Mouse (Mus musculus) lung, postnatal 36 days (tissue): ENCODE measurements around the gene Pccb.

Experiments
- DNase-seq: peaks from one replicate; pipeline ENCODE4 v3.0.0; 2022; ENCODE audit warnings: mixed read lengths

Pccb gene

GRCm38 (mm10) chr9:101034448-101035098 is at the start of gene Pccb:
TSS of gene Pccb (minus strand) at chr9:101034898.
- DNase-seq: peak; percentile 99

GRCm38 (mm10) chr9:101083728-101084127 is 49.0 kb upstream of the Pccb start:
- no peak for DNase-seq

- peak; percentile 56 for DNase-seq
Measured at GRCm38 (mm10) chr9:101080046-101080685, 45.5 kb upstream of the Pccb start.

- DNase-seq: no peak
Measured at GRCm38 (mm10) chr9:101078579-101078978, 43.9 kb upstream of the Pccb start.

- no peak for DNase-seq
Measured at GRCm38 (mm10) chr9:101077486-101077885, 42.8 kb upstream of the Pccb start.

- DNase-seq: peak; percentile 61
Measured at GRCm38 (mm10) chr9:101076095-101076875, 41.6 kb upstream of the Pccb start.

- no peak for DNase-seq
Measured at GRCm38 (mm10) chr9:101075694-101076093, 41.0 kb upstream of the Pccb start.

GRCm38 (mm10) chr9:101075091-101075581 is 40.4 kb upstream of the Pccb start:
- DNase-seq: peak; percentile 49

GRCm38 (mm10) chr9:101074332-101075021 is 39.8 kb upstream of the Pccb start:
- peak; percentile 92 for DNase-seq

GRCm38 (mm10) chr9:101073987-101074331 is 39.3 kb upstream of the Pccb start, which contains the start of gene Msl2:
TSS of gene Msl2 (plus strand) at chr9:101074101.
- DNase-seq: no peak

GRCm38 (mm10) chr9:101073041-101073986 is 38.6 kb upstream of the Pccb start:
- DNase-seq: peak; percentile 99

- DNase-seq: no peak
Measured at GRCm38 (mm10) chr9:101072506-101072905, 37.8 kb upstream of the Pccb start.

- DNase-seq: no peak
Measured at GRCm38 (mm10) chr9:101069781-101070180, 35.1 kb upstream of the Pccb start.

GRCm38 (mm10) chr9:101065076-101065602 is 30.4 kb upstream of the Pccb start:
- DNase-seq: no peak

- DNase-seq: no peak
Measured at GRCm38 (mm10) chr9:101062253-101062780, 27.6 kb upstream of the Pccb start.

GRCm38 (mm10) chr9:101061035-101061434 is 26.3 kb upstream of the Pccb start:
- peak; percentile 17 for DNase-seq

- DNase-seq: no peak
Measured at GRCm38 (mm10) chr9:101057156-101057555, 22.5 kb upstream of the Pccb start.

GRCm38 (mm10) chr9:101053279-101053678 is 18.6 kb upstream of the Pccb start:
- no peak for DNase-seq

- no peak for DNase-seq
Measured at GRCm38 (mm10) chr9:101052691-101053090, 18.0 kb upstream of the Pccb start.

GRCm38 (mm10) chr9:101052007-101052406 is 17.3 kb upstream of the Pccb start:
- DNase-seq: no peak

GRCm38 (mm10) chr9:101045710-101046338 is 11.1 kb upstream of the Pccb start:
- no peak for DNase-seq
